Mouse (Mus musculus): ENCODE results near the gene Dyrk1a.
A peak's percentile ranks its signal among the peaks of the same experiment; 100 is the strongest.
"Not testable (repeated sequence)": the region's sequence is repeated elsewhere in the genome, so short reads cannot be mapped to it uniquely, and the experiment has no call there.

Dyrk1a gene

GRCm38 (mm10) chr16:94641799-94642198, 72.0 kb downstream of the Dyrk1a start:
- DNase-seq = no peak

- DNase-seq = no peak
Observed at GRCm38 (mm10) chr16:94647153-94647552, 77.3 kb downstream of the Dyrk1a start.

GRCm38 (mm10) chr16:94647925-94648324, 78.1 kb downstream of the Dyrk1a start:
- DNase-seq = no peak

- DNase-seq = no peak
Observed at GRCm38 (mm10) chr16:94649861-94650260, 80.1 kb downstream of the Dyrk1a start.

- no peak for DNase-seq
Observed at GRCm38 (mm10) chr16:94652091-94652713, 82.4 kb downstream of the Dyrk1a start.

- no peak for DNase-seq
Observed at GRCm38 (mm10) chr16:94655083-94655482, 85.3 kb downstream of the Dyrk1a start.

GRCm38 (mm10) chr16:94656891-94657290, 87.1 kb downstream of the Dyrk1a start:
- no peak for DNase-seq

GRCm38 (mm10) chr16:94659394-94659793, 89.6 kb downstream of the Dyrk1a start:
- no peak for DNase-seq

- DNase-seq = no peak
Observed at GRCm38 (mm10) chr16:94660221-94660620, 90.4 kb downstream of the Dyrk1a start.

GRCm38 (mm10) chr16:94667557-94667956, 97.7 kb downstream of the Dyrk1a start:
- no peak for DNase-seq

- DNase-seq = no peak
Observed at GRCm38 (mm10) chr16:94671313-94671712, 101.5 kb downstream of the Dyrk1a start.

- peak in 1 of 2 experiments; percentile 29 for DNase-seq
Observed at GRCm38 (mm10) chr16:94680924-94681323, 111.1 kb downstream of the Dyrk1a start.

GRCm38 (mm10) chr16:94681760-94682159, 112.0 kb downstream of the Dyrk1a start:
- DNase-seq = no peak

- no peak for DNase-seq
Observed at GRCm38 (mm10) chr16:94683960-94684359, 114.2 kb downstream of the Dyrk1a start.

- DNase-seq = peak in 1 of 2 experiments; percentile 43
Observed at GRCm38 (mm10) chr16:94693687-94694305, 124.0 kb downstream of the Dyrk1a start.

- peak in 1 of 2 experiments; percentile 17 for DNase-seq
Observed at GRCm38 (mm10) chr16:94697553-94697952, 127.7 kb downstream of the Dyrk1a start.

- DNase-seq = not testable (repeated sequence)
Observed at GRCm38 (mm10) chr16:94698234-94698633, 128.4 kb downstream of the Dyrk1a start.

GRCm38 (mm10) chr16:94701141-94701540, 131.3 kb downstream of the Dyrk1a start:
- DNase-seq = peak in 1 of 2 experiments; percentile 6

GRCm38 (mm10) chr16:94701971-94702370, 132.2 kb downstream of the Dyrk1a start:
- peak; percentile 35 to 71 for DNase-seq

- peak; percentile 79 to 85 for DNase-seq
Observed at GRCm38 (mm10) chr16:94713480-94714094, 143.8 kb downstream of the Dyrk1a start.

- DNase-seq = peak; percentile 21 to 50
Observed at GRCm38 (mm10) chr16:94714483-94714882, 144.7 kb downstream of the Dyrk1a start.

GRCm38 (mm10) chr16:94717051-94717450, 147.2 kb downstream of the Dyrk1a start:
- peak in 1 of 2 experiments; percentile 28 for DNase-seq

GRCm38 (mm10) chr16:94718919-94719318, 149.1 kb downstream of the Dyrk1a start:
- no peak for DNase-seq

- DNase-seq = no peak
Observed at GRCm38 (mm10) chr16:94719488-94719887, 149.7 kb downstream of the Dyrk1a start.
